Mouse (Mus musculus) C2C12 (cell line): ENCODE results near the gene Tsnax.

Experiments used
- CTCF ChIP-seq: IDR thresholded peaks from one replicate; pipeline ENCODE4 v1.5.1; 2011; ENCODE audit not compliant: control insufficient read depth, insufficient read depth, insufficient read length
- FOSL1 ChIP-seq: IDR thresholded peaks from one replicate; pipeline ENCODE4 v1.8.0; 2011; ENCODE audit warnings: mild to moderate bottlenecking, low read length; ENCODE audit not compliant: poor library complexity, insufficient read depth, severe bottlenecking
- MAX ChIP-seq: IDR thresholded peaks from one replicate; pipeline ENCODE4 v1.6.1; 2011; ENCODE audit warnings: mild to moderate bottlenecking, control low read depth
- MYOD1 ChIP-seq: IDR thresholded peaks from one replicate; pipeline ENCODE4 v1.6.1; 2011; ENCODE audit warnings: low read depth; ENCODE audit not compliant: control insufficient read depth, insufficient read length
- MYOG ChIP-seq: IDR thresholded peaks from one replicate; pipeline ENCODE4 v1.6.1; 2011; ENCODE audit not compliant: control insufficient read depth, insufficient read length; ENCODE audit errors: extremely low read depth
- USF1 ChIP-seq: IDR thresholded peaks from one replicate; pipeline ENCODE4 v1.6.1; 2011; ENCODE audit warnings: low read depth, mild to moderate bottlenecking, control low read depth, moderate library complexity

- TF ChIP-seq CTCF, result no peak
- TF ChIP-seq USF1, result no peak
- TF ChIP-seq MAX, result no peak
- no peak for TF ChIP-seq MYOD1
- no peak for TF ChIP-seq FOSL1
- no peak for TF ChIP-seq MYOG
Measured at GRCm38 (mm10) chr8:125067596-125067960, 54.8 kb downstream of the Tsnax start.
